Mouse (Mus musculus): Measurements from ENCODE around the gene Akna. TPM values are rescaled to one million over a fixed set of nuclear protein-coding genes. Genes with fewer than 3 reads are reported as not detected.

Akna gene
- total RNA-seq, 2 experiments from 2014 or later: 6.1 to 6.9 TPM

DNA sequence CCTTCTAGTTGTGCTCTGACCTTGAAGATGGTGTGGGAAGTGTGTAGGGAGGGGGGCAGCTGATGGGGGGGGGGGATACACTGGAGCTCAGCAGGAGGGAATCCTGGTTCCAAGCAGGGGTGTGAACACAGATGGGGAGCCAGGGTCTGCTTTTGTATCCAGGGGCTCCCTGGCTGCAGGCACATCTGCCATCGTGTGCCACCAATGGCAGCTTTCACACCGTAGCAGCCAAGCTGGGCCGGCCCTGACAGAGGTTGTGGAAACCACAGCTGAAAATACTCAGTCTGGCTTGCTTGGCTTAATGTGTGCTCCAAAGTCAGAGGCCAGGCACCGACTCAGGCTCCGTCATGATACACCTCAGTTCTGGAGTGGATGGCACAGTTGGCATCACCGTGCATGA lies 15.1 kb downstream of the Akna start:
- DNase-seq: no peak
- intact Hi-C loops (cut with DNase I): no loop called here

GRCm38 (mm10) chr4:63385784-63386183 lies 17.4 kb downstream of the Akna start:
- intact Hi-C loops (cut with DNase I): no loop called here

DNA sequence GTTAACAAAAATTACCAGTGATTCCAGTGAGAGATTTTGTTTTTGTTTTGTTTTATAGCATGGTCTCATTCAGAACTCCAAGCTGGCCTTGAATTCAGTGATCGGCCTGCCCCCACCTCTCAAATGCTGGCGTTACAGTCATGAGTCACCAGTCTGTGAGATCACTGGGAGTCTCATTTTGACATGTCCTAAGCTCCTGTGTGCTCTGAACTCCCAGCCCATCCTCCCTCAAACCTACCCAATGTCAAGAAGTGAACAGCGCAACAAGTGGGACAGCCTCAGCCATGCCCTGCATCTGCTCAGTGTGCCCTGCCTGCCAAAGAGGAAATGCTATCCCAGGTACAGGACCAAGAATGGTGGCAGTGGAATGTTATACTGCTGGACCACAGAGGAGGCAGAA lies 17.9 kb downstream of the Akna start:
- intact Hi-C loops (cut with DNase I): no loop called here

More at GRCm38 (mm10) chr4:63385784-63386183, 17.4 kb downstream of the Akna start:
- DNase-seq: no peak

GRCm38 (mm10) chr4:63384262-63384661 lies 18.9 kb downstream of the Akna start:
- DNase-seq: no peak
- intact Hi-C loops (cut with DNase I): no loop called here

More for the DNA sequence above, 17.9 kb downstream of the Akna start:
- DNase-seq: no peak

DNA sequence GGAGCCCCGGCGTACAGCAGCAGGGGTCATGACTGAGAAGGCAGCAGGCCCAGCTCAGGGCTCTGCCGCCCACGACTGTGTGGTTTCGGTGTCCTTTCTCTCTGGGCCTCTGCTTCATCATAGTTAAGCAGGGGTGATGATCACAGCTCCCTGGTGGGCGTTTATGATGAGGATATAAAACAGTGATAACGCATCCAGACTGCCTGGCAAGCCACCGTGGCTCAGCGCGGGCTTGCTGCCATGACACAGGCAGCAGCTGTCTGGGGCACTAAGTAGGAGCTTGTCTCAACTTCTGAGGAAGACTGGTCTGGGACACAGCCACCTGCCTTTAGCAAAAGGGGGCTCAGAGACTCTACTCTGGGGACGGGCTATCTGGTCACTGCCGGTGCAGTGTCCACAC lies 19.7 kb downstream of the Akna start:
- no peak for DNase-seq

DNA sequence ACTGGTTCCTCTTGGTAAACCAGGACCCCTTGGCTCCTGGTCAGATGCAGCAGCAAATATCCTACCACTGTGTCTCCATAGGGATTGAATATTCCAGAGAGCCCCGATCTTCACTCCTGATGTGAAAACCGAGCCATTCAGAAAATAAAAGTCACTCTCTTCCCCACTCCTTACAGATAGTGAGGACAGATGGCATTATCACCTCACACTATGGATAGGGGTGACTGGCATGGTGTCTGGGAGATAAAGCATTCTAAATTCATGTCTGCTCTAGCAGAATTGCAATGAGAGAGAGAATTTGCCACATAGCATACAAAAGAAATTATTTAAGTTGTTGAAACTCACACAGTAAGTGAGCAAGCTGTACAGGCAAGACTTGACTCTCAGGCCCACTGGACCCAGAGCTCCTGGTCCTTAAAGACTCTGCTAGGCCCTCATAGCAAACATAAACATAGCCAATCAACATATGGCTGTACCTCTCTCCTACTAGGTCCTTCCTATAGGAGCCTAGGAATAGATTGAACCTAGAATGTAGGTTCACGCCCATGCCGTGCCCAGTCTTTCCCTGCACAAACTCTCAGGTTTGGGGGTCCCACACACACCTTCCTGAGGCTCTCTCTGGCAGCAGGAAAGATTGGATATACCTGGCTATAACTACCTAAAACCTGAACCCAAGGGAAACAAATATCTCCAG lies 20.3 kb downstream of the Akna start:
- no peak for DNase-seq
- intact Hi-C loops (cut with DNase I): no loop called here

More for the DNA sequence above, 19.7 kb downstream of the Akna start:
- intact Hi-C loops (cut with DNase I): no loop called here

DNA sequence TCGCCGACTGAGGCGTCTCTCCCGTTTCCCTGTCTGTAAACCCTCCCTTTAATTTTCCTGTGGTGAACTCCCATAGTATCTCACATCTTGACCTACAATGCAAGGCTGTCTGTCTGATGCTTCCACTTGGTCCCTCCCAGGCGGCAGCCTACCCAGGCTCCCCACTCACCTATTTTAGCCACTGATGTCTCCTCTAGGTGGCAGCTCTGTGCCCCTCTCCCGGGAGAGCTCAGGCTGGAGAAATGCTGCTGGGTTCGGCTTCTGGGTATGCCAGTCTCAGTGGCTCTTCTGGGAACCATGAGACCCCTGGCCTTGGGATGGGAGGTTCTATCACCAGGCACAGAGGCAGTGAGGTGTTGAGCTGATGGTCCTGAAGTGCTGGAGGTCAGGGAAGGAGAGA lies 25.7 kb downstream of the Akna start:
- DNase-seq: no peak
- intact Hi-C loops (cut with DNase I): no loop called here

- DNase-seq: peak; percentile 76
- intact Hi-C loops (cut with DNase I): no loop called here
These were observed 27.8 kb downstream of the Akna start for GRCm38 (mm10) chr4:63375367-63375766.

DNA sequence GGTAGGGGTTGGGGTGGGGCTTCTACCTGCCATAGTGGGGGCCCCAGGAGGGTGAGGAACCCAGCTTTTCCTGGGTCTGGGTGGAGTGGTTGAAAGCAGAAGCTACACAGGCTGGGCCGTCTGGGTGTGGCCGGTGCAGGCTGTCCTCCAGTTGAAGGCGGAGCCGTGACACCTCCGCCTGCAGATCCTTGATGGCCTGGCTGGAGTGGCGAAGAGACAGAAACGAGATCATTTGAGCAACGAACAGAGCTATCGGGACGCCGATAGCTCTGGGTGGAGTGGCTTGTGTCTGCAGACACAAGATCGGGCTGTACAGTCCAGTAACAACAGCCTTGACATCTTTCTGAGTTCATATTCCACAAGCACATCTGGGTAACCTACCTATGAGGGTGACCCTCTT lies 28.8 kb downstream of the Akna start:
- intact Hi-C loops (cut with DNase I): no loop called here
- DNase-seq: no peak

DNA sequence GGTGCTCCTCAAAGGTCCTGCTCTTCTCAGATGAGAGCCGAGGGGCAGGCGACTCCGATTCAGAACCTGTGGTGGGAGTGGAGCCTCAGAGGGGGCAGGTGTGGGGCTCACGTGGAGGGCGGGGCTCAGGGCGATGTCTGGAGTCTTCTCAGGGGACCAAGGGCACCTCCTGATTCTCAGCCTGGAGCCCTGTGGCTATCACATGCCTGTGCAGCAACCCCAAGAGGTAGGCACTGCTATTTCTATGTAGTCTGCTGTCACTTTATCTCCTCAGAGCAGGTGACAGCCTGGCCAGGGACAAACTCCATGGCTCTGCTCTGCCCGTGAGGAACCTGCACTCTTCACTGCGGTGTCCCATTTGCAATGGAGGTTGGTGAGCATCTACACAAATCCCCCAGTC lies 29.8 kb downstream of the Akna start:
- intact Hi-C loops (cut with DNase I): no loop called here
- DNase-seq: no peak

DNA sequence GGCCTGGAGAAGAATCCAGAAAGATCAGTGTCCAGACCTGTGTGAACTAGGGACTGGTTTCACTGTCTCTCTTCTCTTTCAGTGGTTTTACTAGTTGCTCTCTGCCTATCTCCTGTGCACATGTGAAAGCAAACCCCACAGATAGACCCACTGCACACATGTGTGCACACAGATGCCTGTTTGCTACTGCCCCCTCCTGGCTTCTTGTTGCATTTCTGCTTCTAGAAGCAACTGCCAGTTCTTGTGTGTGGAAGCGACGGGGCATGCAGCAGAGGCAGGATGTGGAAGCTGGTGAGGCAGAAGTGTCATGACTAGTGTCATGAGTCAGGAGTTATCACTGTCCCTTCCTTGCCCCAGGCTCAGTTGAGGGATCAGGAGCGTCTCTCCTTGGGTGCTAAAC lies 31.3 kb downstream of the Akna start:
- intact Hi-C loops (cut with DNase I): no loop called here
- DNase-seq: peak; percentile 36

DNA sequence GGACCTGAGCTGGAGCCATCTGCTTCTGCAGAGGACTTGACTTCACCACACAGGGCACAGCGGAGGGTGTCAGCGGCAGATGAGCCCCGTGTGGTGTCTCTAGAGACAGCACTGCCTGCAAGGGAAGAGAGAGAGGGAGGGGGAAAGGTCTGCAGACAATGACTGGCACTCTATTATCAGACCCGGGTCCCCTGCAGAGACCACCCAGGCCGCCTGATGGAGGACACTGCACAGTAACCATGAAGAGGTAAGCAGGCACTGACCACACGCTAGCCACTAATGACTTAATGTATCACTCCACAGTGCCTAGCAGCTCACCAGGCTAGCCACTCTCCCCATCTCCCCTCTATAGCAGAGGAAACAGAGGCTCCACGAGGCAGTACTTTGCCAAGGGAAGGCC lies 32.3 kb downstream of the Akna start:
- DNase-seq: no peak
- intact Hi-C loops (cut with DNase I): no loop called here

GRCm38 (mm10) chr4:63368577-63368976 lies 34.6 kb downstream of the Akna start:
- intact Hi-C loops (cut with DNase I): no loop called here
- peak; percentile 88 for DNase-seq

DNA sequence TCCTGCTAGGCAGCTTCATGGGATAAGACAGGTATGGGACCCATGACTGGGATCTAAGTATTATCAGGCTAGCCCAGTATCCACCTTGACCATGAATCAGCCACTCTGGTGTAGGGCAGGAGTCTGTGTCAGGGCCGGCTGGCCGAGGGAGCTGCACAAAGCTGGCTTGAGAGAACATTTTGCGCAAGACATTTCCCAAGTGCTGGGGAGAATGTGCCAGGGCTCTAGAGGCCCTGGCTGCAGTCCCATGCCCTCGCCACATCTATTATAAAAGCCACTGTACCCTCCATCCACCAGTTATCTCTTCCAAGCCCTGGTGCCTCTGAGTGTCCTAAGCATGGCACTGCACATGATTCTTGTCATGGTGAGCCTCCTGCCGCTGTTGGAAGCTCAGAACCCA lies 41.0 kb downstream of the Akna start, which contains the start of gene Orm2:
Orm2 (plus strand) TSS at position 300 of the 400 bp plus-strand sequence.
- intact Hi-C loops (cut with DNase I): no loop called here
- DNase-seq: no peak

- intact Hi-C loops (cut with DNase I): no loop called here
- DNase-seq: no peak
These were observed 43.3 kb downstream of the Akna start for GRCm38 (mm10) chr4:63359861-63360260.

- intact Hi-C loops (cut with DNase I): no loop called here
- no peak for DNase-seq
These were observed 46.1 kb downstream of the Akna start for GRCm38 (mm10) chr4:63356981-63357570.

GRCm38 (mm10) chr4:63355877-63356665 lies 47.1 kb downstream of the Akna start, which contains the start of gene Orm3:
Gene Orm3, plus strand, starts transcription at chr4:63356162.
- intact Hi-C loops (cut with DNase I): no loop called here

GRCm38 (mm10) chr4:63348524-63348923 lies 54.6 kb downstream of the Akna start:
- DNase-seq: no peak
- intact Hi-C loops (cut with DNase I): no loop called here

More at GRCm38 (mm10) chr4:63355877-63356665, 47.1 kb downstream of the Akna start, which contains the start of gene Orm3:
- peak; percentile 43 for DNase-seq

GRCm38 (mm10) chr4:63346659-63347058 lies 56.5 kb downstream of the Akna start:
- DNase-seq: no peak
- intact Hi-C loops (cut with DNase I): no loop called here

DNA sequence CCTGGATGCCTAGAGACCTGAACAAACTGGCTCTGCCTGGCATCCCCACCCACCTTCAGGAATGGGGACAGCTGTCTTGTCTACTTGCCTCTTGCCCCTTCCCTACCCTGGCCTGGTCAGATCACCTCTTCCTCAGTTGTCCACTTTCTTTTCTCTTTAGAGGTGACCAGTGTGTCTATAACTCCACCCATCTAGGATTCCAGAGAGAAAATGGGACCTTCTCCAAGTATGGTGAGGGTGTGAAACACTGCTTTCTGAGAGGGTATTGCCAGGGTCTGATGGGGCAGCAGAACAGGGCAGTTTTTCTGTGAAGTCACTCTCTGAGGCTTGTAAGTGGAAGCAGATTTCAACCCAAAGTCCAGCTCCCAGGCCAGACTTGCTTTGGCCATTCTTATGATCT lies 57.9 kb downstream of the Akna start:
- DNase-seq: no peak
- intact Hi-C loops (cut with DNase I): no loop called here

DNA sequence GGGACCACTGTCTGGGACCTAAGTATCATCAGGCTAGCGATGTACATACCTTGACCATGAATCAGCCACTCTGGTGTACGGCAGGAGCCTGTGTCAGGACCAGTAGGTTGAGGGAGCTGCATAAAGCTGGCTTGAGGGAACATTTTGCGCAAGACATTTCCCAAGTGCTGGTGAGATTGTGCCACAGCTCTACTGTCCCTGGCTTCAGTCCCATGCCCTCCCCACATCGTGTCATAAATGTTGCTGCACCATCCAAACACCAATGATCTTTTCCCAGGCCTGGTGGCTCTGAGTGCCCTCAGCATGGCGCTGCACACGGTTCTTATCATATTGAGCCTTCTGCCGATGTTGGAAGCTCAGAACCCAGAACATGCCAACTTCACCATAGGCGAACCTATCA lies 58.9 kb downstream of the Akna start, which contains the start of gene Orm1:
Orm1 (plus strand) TSS at position 266 of the 400 bp plus-strand sequence.
- no peak for DNase-seq
- intact Hi-C loops (cut with DNase I): no loop called here

Data from left cerebral cortex, postnatal 4 days (tissue).